Mouse (Mus musculus): ENCODE measurements around the gene Olfr1447. TPM values are rescaled to one million over a fixed set of nuclear protein-coding genes. Genes with fewer than 3 reads are reported as not detected.

Gene Olfr1447
- polyA plus RNA-seq (2012; rRNA removed): not detected in 2 replicates

DNA sequence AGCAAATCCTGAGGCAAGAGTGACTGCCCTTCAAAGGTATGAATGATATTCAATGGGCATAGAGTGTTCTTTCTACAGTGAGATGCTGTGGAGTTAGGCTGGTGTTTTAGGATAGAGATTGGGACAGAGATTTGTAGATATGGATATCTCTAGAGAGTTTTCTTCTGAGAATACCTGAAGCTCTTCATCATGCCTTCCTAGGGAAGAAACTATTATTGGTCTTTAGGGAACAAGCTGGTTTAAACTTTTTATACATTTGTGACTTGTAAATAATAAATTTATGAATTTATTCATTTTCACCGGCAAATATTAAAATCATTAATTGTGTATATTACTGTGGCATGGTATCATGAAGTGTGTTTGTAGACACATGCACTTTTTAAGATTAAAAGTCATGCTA, at the start of gene Olfr1447:
Olfr1447 (minus strand) TSS at position 101 of the 400 bp plus-strand sequence.
- Histone ChIP-seq H3K27ac (ENCODE audit: insufficient read depth, low read depth, low read length) (no peak within 1 kb of the TSS), H3K27me3 (replicated peaks; ENCODE audit: control insufficient read depth, insufficient read depth, low read length) (no peaks in the 10 kb centered on the region), H3K36me3 (ENCODE audit: control insufficient read depth, insufficient read depth, low read length) (no peaks in the 10 kb centered on the region), H3K4me1 (ENCODE audit: control insufficient read depth, insufficient read depth, low read length) (no peaks in the 10 kb centered on the region), H3K4me3 (ENCODE audit: insufficient read depth, low read depth, low read length) (no peak within 1 kb of the TSS)
- 90% methylated on average over 1 of the region's 1 CpGs for WGBS
- TF ChIP-seq CTCF (conservative IDR thresholded peaks at IDR 0.05; ENCODE audit: insufficient read depth, insufficient read length, low read depth, low read length) (no peak), POLR2A (IDR thresholded peaks at IDR 0.05; ENCODE audit: low read depth, low read length) (no peak)
- DNase-seq: no peak

DNA sequence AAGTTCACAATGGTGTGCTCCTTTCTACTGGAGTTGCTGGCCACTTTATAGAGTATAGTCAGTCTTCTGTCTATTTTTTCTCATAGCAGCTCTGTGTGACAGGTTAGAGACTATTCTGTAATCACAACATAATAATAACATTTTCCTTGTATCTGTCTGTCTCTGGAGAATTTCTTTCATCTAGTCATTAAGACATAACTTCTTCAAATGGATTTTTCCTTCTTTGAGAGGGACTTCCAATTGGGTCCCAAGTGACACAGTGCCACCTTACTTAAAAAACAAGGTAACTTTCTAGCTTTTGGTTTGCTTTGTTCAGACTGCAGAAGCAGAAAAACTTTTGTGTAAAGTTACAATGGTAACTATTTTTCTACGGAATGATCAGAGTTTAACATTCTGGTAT, 46.4 kb upstream of the Olfr1447 start, which contains the start of gene Olfr1450:
Olfr1450 (plus strand) TSS at position 301 of the 400 bp plus-strand sequence.
- DNase-seq: no peak
- 85% methylated on average over 1 of the region's 1 CpGs for WGBS
- no peak within 1 kb of the TSS for H3K4me3 ChIP-seq (ENCODE audit: insufficient read depth, low read depth, low read length)
- H3K4me1 ChIP-seq (ENCODE audit: control insufficient read depth, insufficient read depth, low read length): no peaks in the 10 kb centered on the region
- no peaks in the 10 kb centered on the region for H3K27me3 ChIP-seq (replicated peaks; ENCODE audit: control insufficient read depth, insufficient read depth, low read length)
- no peaks in the 10 kb centered on the region for H3K36me3 ChIP-seq (ENCODE audit: control insufficient read depth, insufficient read depth, low read length)
- TF ChIP-seq CTCF (conservative IDR thresholded peaks at IDR 0.05; ENCODE audit: insufficient read depth, insufficient read length, low read depth, low read length) (no peak), POLR2A (IDR thresholded peaks at IDR 0.05; ENCODE audit: low read depth, low read length) (no peak)
- no peak within 1 kb of the TSS for H3K27ac ChIP-seq (ENCODE audit: insufficient read depth, low read depth, low read length)

- DNase-seq: no peak
- TF ChIP-seq CTCF (conservative IDR thresholded peaks at IDR 0.05; ENCODE audit: insufficient read depth, insufficient read length, low read depth, low read length) (no peak), POLR2A (IDR thresholded peaks at IDR 0.05; ENCODE audit: low read depth, low read length) (no peak)
- Histone ChIP-seq H3K27me3 (replicated peaks; ENCODE audit: control insufficient read depth, insufficient read depth, low read length) (no peaks in the 10 kb centered on the region), H3K4me3 (ENCODE audit: insufficient read depth, low read depth, low read length) (no peak within 1 kb of the TSS), H3K27ac (ENCODE audit: insufficient read depth, low read depth, low read length) (no peak within 1 kb of the TSS), H3K4me1 (ENCODE audit: control insufficient read depth, insufficient read depth, low read length) (no peaks in the 10 kb centered on the region), H3K36me3 (ENCODE audit: control insufficient read depth, insufficient read depth, low read length) (no peaks in the 10 kb centered on the region)
These were observed 27.0 kb upstream of the Olfr1447 start, which contains the start of gene Olfr1449 for GRCm38 (mm10) chr19:12930540-12930939. Gene Olfr1449, plus strand, starts transcription at chr19:12930840.

- 65% methylated on average over 1 of the region's 1 CpGs for WGBS
- no peaks in the 10 kb centered on the region for H3K4me1 ChIP-seq (ENCODE audit: control insufficient read depth, insufficient read depth, low read length)
- H3K27ac ChIP-seq (ENCODE audit: insufficient read depth, low read depth, low read length): no peak within 1 kb of the TSS
- H3K4me3 ChIP-seq (ENCODE audit: insufficient read depth, low read depth, low read length): no peak within 1 kb of the TSS
- TF ChIP-seq CTCF (conservative IDR thresholded peaks at IDR 0.05; ENCODE audit: insufficient read depth, insufficient read length, low read depth, low read length) (no peak), POLR2A (IDR thresholded peaks at IDR 0.05; ENCODE audit: low read depth, low read length) (no peak)
- H3K27me3 ChIP-seq (replicated peaks; ENCODE audit: control insufficient read depth, insufficient read depth, low read length): no peaks in the 10 kb centered on the region
- H3K36me3 ChIP-seq (ENCODE audit: control insufficient read depth, insufficient read depth, low read length): no peaks in the 10 kb centered on the region
- no peak for DNase-seq
These were observed 20.8 kb upstream of the Olfr1447 start, which contains the start of gene Olfr1448 for GRCm38 (mm10) chr19:12924319-12924718. Gene Olfr1448, minus strand, starts transcription at chr19:12924419.

GRCm38 (mm10) chr19:12893424-12893823, 10.1 kb downstream of the Olfr1447 start, which contains the start of gene Olfr1446:
Gene Olfr1446, minus strand, starts transcription at chr19:12893524.
- H3K27me3 ChIP-seq (replicated peaks; ENCODE audit: control insufficient read depth, insufficient read depth, low read length): no peaks in the 10 kb centered on the region
- WGBS: 76% methylated on average over 1 of the region's 1 CpGs
- no peak for DNase-seq
- TF ChIP-seq CTCF (conservative IDR thresholded peaks at IDR 0.05; ENCODE audit: insufficient read depth, insufficient read length, low read depth, low read length): no peak
- TF ChIP-seq POLR2A (IDR thresholded peaks at IDR 0.05; ENCODE audit: low read depth, low read length): no peak
- H3K4me1 ChIP-seq (ENCODE audit: control insufficient read depth, insufficient read depth, low read length): no peaks in the 10 kb centered on the region
- H3K27ac ChIP-seq (ENCODE audit: insufficient read depth, low read depth, low read length): no peak within 1 kb of the TSS
- no peaks in the 10 kb centered on the region for H3K36me3 ChIP-seq (ENCODE audit: control insufficient read depth, insufficient read depth, low read length)
- no peak within 1 kb of the TSS for H3K4me3 ChIP-seq (ENCODE audit: insufficient read depth, low read depth, low read length)

DNA sequence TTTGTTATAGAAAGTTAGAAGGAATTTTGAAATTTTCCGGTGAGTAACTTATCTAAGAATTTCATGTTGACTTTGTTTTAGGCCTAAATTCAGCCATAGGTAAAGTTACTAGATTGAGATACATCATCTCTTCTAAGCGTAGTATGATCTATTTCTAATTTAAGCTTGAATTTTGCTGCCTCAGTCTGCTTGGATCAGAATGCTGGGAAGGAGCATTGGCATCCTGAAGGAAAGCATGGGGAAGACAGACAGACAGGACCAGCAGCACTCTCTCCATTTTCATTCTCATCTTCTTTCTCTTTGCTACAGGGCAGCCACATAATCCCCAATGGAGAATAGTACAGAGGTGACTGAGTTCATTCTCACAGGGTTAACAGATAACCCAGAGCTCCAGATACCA, 20.0 kb downstream of the Olfr1447 start, which contains the start of gene Olfr1445:
Olfr1445 (plus strand) TSS at position 301 of the 400 bp plus-strand sequence.
- Histone ChIP-seq H3K4me3 (ENCODE audit: insufficient read depth, low read depth, low read length) (no peak within 1 kb of the TSS), H3K4me1 (ENCODE audit: control insufficient read depth, insufficient read depth, low read length) (no peaks in the 10 kb centered on the region), H3K27ac (ENCODE audit: insufficient read depth, low read depth, low read length) (no peak within 1 kb of the TSS), H3K36me3 (ENCODE audit: control insufficient read depth, insufficient read depth, low read length) (no peaks in the 10 kb centered on the region), H3K27me3 (replicated peaks; ENCODE audit: control insufficient read depth, insufficient read depth, low read length) (no peaks in the 10 kb centered on the region)
- no peak for TF ChIP-seq CTCF (conservative IDR thresholded peaks at IDR 0.05; ENCODE audit: insufficient read depth, insufficient read length, low read depth, low read length)
- TF ChIP-seq POLR2A (IDR thresholded peaks at IDR 0.05; ENCODE audit: low read depth, low read length): no peak
- no peak for DNase-seq
- WGBS: 88% methylated on average over 2 of the region's 2 CpGs

- Histone ChIP-seq H3K4me1 (ENCODE audit: control insufficient read depth, insufficient read depth, low read length) (no peaks in the 10 kb centered on the region), H3K27ac (ENCODE audit: insufficient read depth, low read depth, low read length) (no peak within 1 kb of the TSS), H3K27me3 (replicated peaks; ENCODE audit: control insufficient read depth, insufficient read depth, low read length) (no peaks in the 10 kb centered on the region), H3K4me3 (ENCODE audit: insufficient read depth, low read depth, low read length) (no peak within 1 kb of the TSS), H3K36me3 (ENCODE audit: control insufficient read depth, insufficient read depth, low read length) (no peaks in the 10 kb centered on the region)
- TF ChIP-seq CTCF (conservative IDR thresholded peaks at IDR 0.05; ENCODE audit: insufficient read depth, insufficient read length, low read depth, low read length) (no peak), POLR2A (IDR thresholded peaks at IDR 0.05; ENCODE audit: low read depth, low read length) (no peak)
- DNase-seq: no peak
- WGBS: 60% methylated on average over 1 of the region's 1 CpGs
These were observed 46.6 kb downstream of the Olfr1447 start, which contains the start of gene Olfr1444 for GRCm38 (mm10) chr19:12856983-12857382. Gene Olfr1444, plus strand, starts transcription at chr19:12857283.

Other genes with a start within 250 kb of the Olfr1447 start
- 0.11 and 0.16 TPM in 2 replicates for gene Olfr1442, start 233.3 kb downstream of the Olfr1447 start, polyA plus RNA-seq (2012; rRNA removed)
- not detected in 2 replicates for gene Olfr1443, start 225.6 kb downstream of the Olfr1447 start, polyA plus RNA-seq (2012; rRNA removed)
- gene Keg1, start 208.0 kb downstream of the Olfr1447 start, polyA plus RNA-seq (2012; rRNA removed): 1,454 and 1,674 TPM in 2 replicates
- gene Cntf, start 138.1 kb downstream of the Olfr1447 start, polyA plus RNA-seq (2012; rRNA removed): 2.9 and 3.6 TPM in 2 replicates
- gene Zfp91, start 107.6 kb downstream of the Olfr1447 start, polyA plus RNA-seq (2012; rRNA removed): 15.7 and 17.7 TPM in 2 replicates
- 1.8 and 3.2 TPM in 2 replicates for gene Lpxn, start 107.5 kb downstream of the Olfr1447 start, polyA plus RNA-seq (2012; rRNA removed)
- gene Gm5244, start 57.1 kb downstream of the Olfr1447 start, polyA plus RNA-seq (2012; rRNA removed): not detected in 2 replicates
- not detected in 2 replicates for gene Olfr1444, start 46.5 kb downstream of the Olfr1447 start, polyA plus RNA-seq (2012; rRNA removed)
- gene Olfr1445, start 19.9 kb downstream of the Olfr1447 start, polyA plus RNA-seq (2012; rRNA removed): not detected in 2 replicates
- not detected in 2 replicates for gene Olfr1446, start 10.2 kb downstream of the Olfr1447 start, polyA plus RNA-seq (2012; rRNA removed)
- not detected in 2 replicates for gene Olfr1448, start 20.7 kb upstream of the Olfr1447 start, polyA plus RNA-seq (2012; rRNA removed)
- gene Olfr1449, start 27.1 kb upstream of the Olfr1447 start, polyA plus RNA-seq (2012; rRNA removed): not detected in 2 replicates
- not detected in 2 replicates for gene Olfr1450, start 46.5 kb upstream of the Olfr1447 start, polyA plus RNA-seq (2012; rRNA removed)
- gene Olfr1451, start 91.3 kb upstream of the Olfr1447 start, polyA plus RNA-seq (2012; rRNA removed): not detected in 2 replicates
- not detected in 2 replicates for gene Olfr1453, start 124.6 kb upstream of the Olfr1447 start, polyA plus RNA-seq (2012; rRNA removed)
- gene Olfr1454, start 156.9 kb upstream of the Olfr1447 start, polyA plus RNA-seq (2012; rRNA removed): not detected in 2 replicates
- gene Olfr1457, start 194.1 kb upstream of the Olfr1447 start, polyA plus RNA-seq (2012; rRNA removed): not detected in 2 replicates
- gene Olfr1458, start 203.0 kb upstream of the Olfr1447 start, polyA plus RNA-seq (2012; rRNA removed): not detected in 2 replicates
- gene Olfr1459, start 245.8 kb upstream of the Olfr1447 start, polyA plus RNA-seq (2012; rRNA removed): not detected in 2 replicates

Data from kidney, adult 2 months (tissue).